Mouse (Mus musculus) E14TG2a.4 (cell line): ENCODE data around the gene Dph2.

Experiments
- CTCF ChIP-seq: conservative IDR thresholded peaks from 2 replicates; pipeline ENCODE4 v1.5.1; 2014; ENCODE audit warnings: low read length
- NANOG ChIP-seq: IDR thresholded peaks from 2 replicates; pipeline ENCODE4 v1.6.1; 2014; ENCODE audit warnings: borderline replicate concordance, low read length, mixed read lengths

DNA sequence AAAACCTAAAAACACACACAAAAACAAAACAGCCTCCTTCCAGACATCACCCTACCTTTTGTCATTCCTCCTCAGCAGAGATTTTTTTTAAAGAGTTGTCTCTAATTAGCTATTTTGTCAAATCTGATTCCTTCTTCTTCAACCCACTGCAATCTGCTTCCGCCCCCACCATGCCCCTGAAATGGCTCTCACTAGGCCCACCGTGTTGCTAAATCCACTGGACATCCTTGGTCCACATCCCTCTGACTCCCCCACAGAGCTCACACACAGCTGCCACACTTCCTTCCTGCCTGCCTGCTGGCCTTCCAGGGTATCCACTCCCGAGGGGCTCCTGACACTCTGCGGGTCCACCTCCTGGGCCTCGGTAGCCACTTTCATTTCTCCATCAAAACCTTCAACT lies 13.1 kb downstream of the Dph2 start:
- TF ChIP-seq CTCF (no peak), NANOG (no peak)
